Comparison of ENCODE assay signal across 9 mouse cellular contexts in the genomic region with DNA sequence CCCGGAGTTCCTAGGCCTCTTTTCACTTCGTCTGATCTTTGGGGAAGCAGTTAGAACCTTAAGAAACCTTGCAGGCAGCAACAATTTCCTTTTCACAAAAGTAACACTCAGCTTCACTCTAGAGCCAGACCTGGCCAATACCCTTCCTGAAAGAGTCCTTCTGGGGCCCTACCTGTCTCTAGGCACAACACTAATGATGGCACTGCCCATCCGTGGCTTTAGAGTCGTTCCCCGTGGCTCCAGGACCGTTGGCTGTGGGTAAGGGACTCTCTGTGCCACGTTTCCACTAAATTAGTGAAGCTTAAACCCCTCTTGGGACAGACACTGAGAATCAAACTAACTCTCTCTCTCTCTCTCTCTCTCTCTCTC. TPM values are rescaled to one million over a fixed set of nuclear protein-coding genes. Genes with fewer than 3 reads are reported as not detected.
A peak's percentile ranks its signal among the peaks of the same experiment; 100 is the strongest.
DNase-seq lines count a peak whose midpoint lies in the region; ATAC-seq and TF ChIP-seq lines count a peak whose summit lies in the region.
"Had no signal": no experiment of that assay in that cellular context is flagged by ENCODE, and none has a peak within 500 bp of the region (broad histone marks: within the 10 kb centered on the region; RNA-seq: fewer than 3 reads in every experiment).

No protein-coding gene starts in this region.

- no peak overlapping the region for H3K9ac ChIP-seq in lung, embryonic 15.5 days
- no peak overlapping the region for H3K9ac ChIP-seq in stomach, embryonic 14.5 days (replicated peaks; ENCODE audit: low read depth, low read length)

- no peaks in the 10 kb centered on the region for H3K36me3 ChIP-seq in lung, embryonic 15.5 days
- no peaks in the 10 kb centered on the region for H3K36me3 ChIP-seq in limb, embryonic 10.5 days
- no peaks in the 10 kb centered on the region for H3K36me3 ChIP-seq in stomach, embryonic 14.5 days (ENCODE audit: control insufficient read depth, insufficient read depth, low read length)
- H3K36me3 ChIP-seq in thymus, adult 2 months (ENCODE audit: control insufficient read depth, insufficient read depth, low read length) = no peaks in the 10 kb centered on the region

- 16% methylated on average over 7 of the region's 7 CpGs for WGBS in lung, embryonic 15.5 days
- 2% methylated on average over 7 of the region's 7 CpGs for WGBS in limb, embryonic 10.5 days
- WGBS in stomach, embryonic 14.5 days = 13% methylated on average over 7 of the region's 7 CpGs
- WGBS in thymus, adult 2 months = 7% methylated on average over 7 of the region's 7 CpGs

- H3K4me3 ChIP-seq in lung, embryonic 15.5 days = peak overlapping the region; percentile 74; the same call in 1 of the 2 replicates
- H3K4me3 ChIP-seq in limb, embryonic 10.5 days = peak overlapping the region; percentile 77
- H3K4me3 ChIP-seq in stomach, embryonic 14.5 days (ENCODE audit: low read depth, low read length) = no peak overlapping the region
- H3K4me3 ChIP-seq in thymus, adult 2 months (ENCODE audit: control insufficient read depth, insufficient read depth, low read length) = no peak overlapping the region

- peaks cover 22% of the 10 kb centered on the region for H3K4me1 ChIP-seq in lung, embryonic 15.5 days
- peaks cover 27% of the 10 kb centered on the region for H3K4me1 ChIP-seq in limb, embryonic 10.5 days
- H3K4me1 ChIP-seq in stomach, embryonic 14.5 days (ENCODE audit: control insufficient read depth, insufficient read depth, low read length) = peaks cover 9% of the 10 kb centered on the region; the same call in 1 of the 2 replicates
- no peaks in the 10 kb centered on the region for H3K4me1 ChIP-seq in thymus, adult 2 months (replicated peaks; ENCODE audit: control insufficient read depth, insufficient read depth, low read length)

- no peaks in the 10 kb centered on the region for H3K9me3 ChIP-seq in lung, embryonic 15.5 days
- H3K9me3 ChIP-seq in limb, embryonic 10.5 days (replicated peaks) = no peaks in the 10 kb centered on the region
- no peaks in the 10 kb centered on the region for H3K9me3 ChIP-seq in stomach, embryonic 14.5 days (ENCODE audit: control insufficient read depth, low read depth, low read length)

- H3K27me3 ChIP-seq in lung, embryonic 15.5 days = no peaks in the 10 kb centered on the region
- peaks cover 56% of the 10 kb centered on the region for H3K27me3 ChIP-seq in limb, embryonic 10.5 days (ENCODE audit: low read depth, poor library complexity, severe bottlenecking)
- no peaks in the 10 kb centered on the region for H3K27me3 ChIP-seq in stomach, embryonic 14.5 days (ENCODE audit: control insufficient read depth, insufficient read depth, low read length)
- peaks cover 2% of the 10 kb centered on the region; the same call in 1 of the 2 replicates for H3K27me3 ChIP-seq in thymus, adult 2 months (ENCODE audit: control insufficient read depth, insufficient read depth, low read length)

- H3K4me2 ChIP-seq in lung, embryonic 15.5 days = peak overlapping the region; percentile 96
- peak overlapping the region; percentile 87 for H3K4me2 ChIP-seq in stomach, embryonic 14.5 days (replicated peaks; ENCODE audit: low read depth, low read length)

- no peak overlapping the region for H3K27ac ChIP-seq in lung, embryonic 15.5 days
- H3K27ac ChIP-seq in limb, embryonic 10.5 days = no peak overlapping the region
- no peak overlapping the region for H3K27ac ChIP-seq in stomach, embryonic 14.5 days (ENCODE audit: low read length)
- H3K27ac ChIP-seq in thymus, adult 2 months (ENCODE audit: control insufficient read depth, insufficient read depth, low read length) = no peak overlapping the region
- H3K27ac ChIP-seq: kidney, postnatal 0 days had no signal

- DNase-seq in embryo, embryonic 11 days = peak; percentile 17
- no peak for DNase-seq in embryo, embryonic 10 days (ENCODE audit: low spot score)
- DNase-seq in lung, postnatal 36 days = no peak
- no peak for DNase-seq in limb, embryonic 10.5 days (ENCODE audit: low spot score)
- DNase-seq in thymus, adult 2 months = no peak

- no peak for TF ChIP-seq CTCF in thymus, adult 2 months (IDR thresholded peaks at IDR 0.05; ENCODE audit: borderline replicate concordance, control insufficient read depth, extremely low read depth, insufficient read depth, low read length, poor library complexity)

- no peak for ATAC-seq in lung, embryonic 15.5 days (ENCODE audit: borderline replicate concordance, extremely low read depth, low FRiP score, low TSS enrichment)
- ATAC-seq in stomach, embryonic 14.5 days (ENCODE audit: insufficient number of reproducible peaks, insufficient read depth, low FRiP score, low read depth) = no peak
- no peak for ATAC-seq in megakaryocyte-erythroid progenitor cell, adult 5-6 weeks (replicated peaks; ENCODE audit: low FRiP score, low TSS enrichment, poor library complexity, severe bottlenecking)

- TF ChIP-seq POLR2A in thymus, adult 2 months (IDR thresholded peaks at IDR 0.05; ENCODE audit: control insufficient read depth, extremely low read depth, insufficient read depth, low read length, poor library complexity) = no peak

RNA-seq across cellular contexts. Expression of a gene that starts 1.4 kb away (rescaled TPM):
- 9.1 and 9.5 TPM in 2 replicates for polyA plus RNA-seq in lung, embryonic 15.5 days (2015; fragmentation: Nextera tagmentation; extraction: Ambion mirVana)
- polyA plus RNA-seq in limb, embryonic 10.5 days (2016; fragmentation: Nextera tagmentation; extraction: Ambion mirVana) = 1.2 and 1.5 TPM in 2 replicates
- 16.0 and 18.3 TPM in 2 replicates for polyA plus RNA-seq in stomach, embryonic 14.5 days (2014; fragmentation: Nextera tagmentation; extraction: Ambion mirVana)
- total RNA-seq in megakaryocyte-erythroid progenitor cell, adult 5-6 weeks (2014; fragmentation: Nextera tagmentation) = not detected in 2 replicates
- total RNA-seq in megakaryocyte-erythroid progenitor cell, adult 5-6 weeks (2017) = not detected in 2 replicates
- polyA plus RNA-seq in thymus, adult 2 months (2012; rRNA removed) = 1.3 TPM in 2 replicates

Comparison
In these comparisons a context has a peak if more than half of its experiments do, and no peak if none do; other contexts are left out.
1. H3K4me3 ChIP-seq: peak in lung, embryonic 15.5 days (single experiment) and limb, embryonic 10.5 days (single experiment); none in stomach, embryonic 14.5 days (single experiment) and thymus, adult 2 months (single experiment).